Mouse (Mus musculus) kidney, embryonic 16.5 days (tissue): ENCODE results near the gene Clock. TPM values are rescaled to one million over a fixed set of nuclear protein-coding genes. Genes with fewer than 3 reads are reported as not detected.
A peak's percentile ranks its signal among the peaks of the same experiment; 100 is the strongest.

Source experiments
- ATAC-seq: fragments of 200-750 bp; cut with Nextera tagmentation; 2 replicates; pipeline ENCODE4 v1.8.0; 2017; ENCODE audit warnings: moderate TSS enrichment; ENCODE audit not compliant: low FRiP score, low TSS enrichment
- H3K27ac ChIP-seq: fragments of 300-500 bp; sonication (generic); 2 replicates; pipeline ENCODE4 v1.5.1; 2014; ENCODE audit warnings: low read length
- H3K27me3 ChIP-seq: fragments of 300-500 bp; sonication (generic); 2 replicates; pipeline ENCODE4 v1.6.1; 2014; ENCODE audit warnings: low read length, control low read depth, mixed read lengths; ENCODE audit not compliant: insufficient read depth
- H3K36me3 ChIP-seq: fragments of 300-500 bp; sonication (generic); 2 replicates; pipeline ENCODE4 v1.6.1; 2014; ENCODE audit warnings: low read length, control low read depth, mixed read lengths; ENCODE audit not compliant: insufficient read depth
- H3K4me1 ChIP-seq: fragments of 300-500 bp; sonication (generic); 2 replicates; pipeline ENCODE4 v1.6.1; 2014; ENCODE audit warnings: low read length, control low read depth, mixed read lengths; ENCODE audit not compliant: insufficient read depth
- H3K4me2 ChIP-seq: fragments of 300-500 bp; sonication (generic); replicated peaks from 2 replicates; pipeline ENCODE4 v1.6.1; 2014; ENCODE audit warnings: low read depth, low read length
- H3K4me3 ChIP-seq: fragments of 300-500 bp; sonication (generic); 2 replicates; pipeline ENCODE4 v1.5.1; 2014; ENCODE audit warnings: mild to moderate bottlenecking, low read length
- H3K9ac ChIP-seq: fragments of 300-500 bp; sonication (generic); replicated peaks from 2 replicates; pipeline ENCODE4 v1.6.1; 2014; ENCODE audit warnings: low read length
- H3K9me3 ChIP-seq: fragments of 300-500 bp; sonication (generic); 2 replicates; pipeline ENCODE4 v1.6.1; 2016; ENCODE audit warnings: low read length, control low read depth
- WGBS: fragments of 180-500 bp; shearing (Covaris S2); extraction: QIAGEN DNeasy Blood & Tissue Kit; methylation state at CpG from one replicate; pipeline ENCODE4 v1.1.7; 2014; 5-methylcytosine and 5-hydroxymethylcytosine counted together
- polyA plus RNA-seq: library from polyadenylated mRNA; unstranded; fragments of >200 nt; fragmentation: Nextera tagmentation; extraction: Ambion mirVana; gene quantifications from 2 replicates; pipeline ENCODE4 v1.2.1, GENCODE M21; 2015

Gene Clock
- 9.4 and 12.3 TPM in 2 replicates for polyA plus RNA-seq

DNA sequence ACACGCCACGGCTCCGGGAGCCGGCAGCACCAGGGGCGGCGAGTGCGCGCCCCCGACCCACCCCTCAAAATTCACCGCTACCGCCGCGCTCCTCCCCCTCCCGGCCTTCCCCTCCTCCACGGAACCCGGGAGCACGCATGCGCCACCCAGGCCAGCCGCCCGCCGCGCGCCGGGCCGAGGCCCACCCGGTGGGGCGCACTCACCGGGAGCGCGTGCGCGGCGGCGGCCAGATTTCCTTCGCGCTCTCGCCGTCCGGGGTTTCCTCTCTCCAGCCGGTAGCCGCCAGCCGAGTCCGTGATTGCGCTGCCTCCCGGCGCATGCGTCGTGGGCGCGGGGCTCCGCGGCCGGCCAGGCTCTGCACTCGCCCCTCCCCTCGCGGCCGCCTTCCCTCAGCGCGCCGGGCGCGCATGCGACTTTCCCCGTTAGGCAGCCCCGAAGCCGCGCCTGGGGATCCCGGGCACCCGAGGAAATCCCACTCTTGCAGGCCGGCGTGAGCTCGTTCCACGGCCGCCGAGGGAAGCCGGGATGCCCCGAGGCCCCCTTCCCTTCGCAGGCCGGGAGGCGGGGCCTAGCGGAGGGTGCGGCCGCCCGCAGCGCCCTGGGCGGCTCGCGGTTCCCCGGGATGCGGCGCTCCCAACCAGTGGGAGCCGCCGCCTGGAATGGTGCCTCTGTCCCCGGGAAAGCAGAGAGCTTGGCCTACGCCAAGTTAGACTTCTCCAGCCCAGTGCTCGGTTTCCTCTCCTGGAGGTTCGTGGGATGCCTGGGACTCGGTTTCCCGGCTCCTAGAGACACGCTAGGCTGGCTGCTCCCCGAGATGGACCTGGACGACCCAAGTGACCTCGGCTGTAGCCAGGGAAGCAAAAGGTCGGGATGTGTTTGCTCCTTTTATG lies at the start of gene Clock:
Gene Clock, minus strand, starts transcription at position 341 of the 890 bp plus-strand sequence.
- peaks cover 18% of the 10 kb centered on the region for H3K4me1 ChIP-seq
- H3K4me2 ChIP-seq, result peak within 1 kb of the TSS; percentile 95
- peak; percentile 87 for ATAC-seq
- H3K27me3 ChIP-seq, result no peaks in the 10 kb centered on the region
- WGBS, result 0% methylated on average over 68 of the region's 104 CpGs
- H3K36me3 ChIP-seq, result 0 out of 2 replicates have a peak, but pooled peaks cover 2% of the 10 kb centered on the region
- peak within 1 kb of the TSS; percentile 91 for H3K4me3 ChIP-seq
- peak within 1 kb of the TSS; percentile 94 for H3K9ac ChIP-seq
- H3K9me3 ChIP-seq, result no peaks in the 10 kb centered on the region; the same call in 1 of the 2 replicates
- peak within 1 kb of the TSS; percentile 96 for H3K27ac ChIP-seq

DNA sequence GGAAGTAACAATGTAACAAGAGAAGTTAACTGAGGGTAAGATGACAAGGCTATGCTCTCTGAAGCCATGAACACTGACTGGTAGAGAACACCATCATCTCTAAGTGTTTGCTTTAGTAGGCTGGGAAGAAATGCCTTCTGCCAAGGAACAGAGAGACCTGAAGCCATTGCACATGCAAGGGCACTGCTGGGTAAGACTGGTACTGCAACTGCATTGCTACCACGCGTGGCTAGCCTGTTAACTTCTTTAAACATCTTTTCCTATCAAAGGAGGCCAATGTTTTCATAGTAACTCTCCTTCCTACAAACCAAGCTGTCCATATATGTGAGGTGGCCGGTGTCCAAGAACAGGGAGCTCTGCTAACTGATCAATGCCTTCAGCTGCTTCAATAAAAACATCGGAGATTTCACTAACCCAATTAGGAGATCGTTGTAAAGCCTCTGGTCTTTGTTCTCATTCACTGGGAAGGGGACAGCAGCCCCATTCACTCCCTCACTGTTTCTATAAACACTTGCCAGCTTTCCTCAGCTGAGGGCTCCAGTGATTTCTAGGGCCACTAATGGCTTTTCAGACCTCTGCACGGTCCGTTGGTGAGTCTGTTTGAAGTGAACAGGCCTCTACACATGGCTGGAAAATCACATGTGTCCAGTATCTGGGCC lies 47.5 kb upstream of the Clock start:
- Histone ChIP-seq H3K27me3 (no peaks in the 10 kb centered on the region), H3K4me1 (no peaks in the 10 kb centered on the region), H3K9ac (no peak overlapping the region), H3K36me3 (no peaks in the 10 kb centered on the region), H3K4me2 (no peak overlapping the region), H3K9me3 (no peaks in the 10 kb centered on the region), H3K27ac (no peak overlapping the region), H3K4me3 (no peak overlapping the region)
- ATAC-seq, result no peak
- 27% methylated on average over 7 of the region's 7 CpGs for WGBS

DNA sequence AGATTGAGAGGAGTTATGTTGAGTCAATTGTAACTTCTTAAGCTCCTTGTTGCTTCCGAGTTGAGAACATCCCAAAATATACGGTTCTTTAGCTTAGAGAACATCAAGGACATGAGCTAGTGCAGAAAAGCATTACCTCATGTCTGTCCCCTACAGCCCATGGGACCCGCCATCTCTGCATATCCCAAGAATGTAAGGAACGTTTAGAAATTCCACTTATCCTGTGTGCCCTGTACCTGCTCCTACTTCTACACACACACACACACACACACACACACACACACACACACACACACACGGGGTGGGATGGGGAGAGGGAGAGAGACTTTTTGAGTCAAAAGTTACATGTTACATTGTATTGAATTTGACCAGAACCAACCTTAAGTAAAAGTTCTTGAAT lies 46.9 kb upstream of the Clock start:
- 74% methylated on average over 5 of the region's 5 CpGs for WGBS
- no peaks in the 10 kb centered on the region for H3K27me3 ChIP-seq
- no peaks in the 10 kb centered on the region for H3K9me3 ChIP-seq
- H3K9ac ChIP-seq, result no peak overlapping the region
- no peak overlapping the region for H3K4me3 ChIP-seq
- no peaks in the 10 kb centered on the region for H3K4me1 ChIP-seq
- no peaks in the 10 kb centered on the region for H3K36me3 ChIP-seq
- no peak for ATAC-seq
- no peak overlapping the region for H3K27ac ChIP-seq
- no peak overlapping the region for H3K4me2 ChIP-seq

DNA sequence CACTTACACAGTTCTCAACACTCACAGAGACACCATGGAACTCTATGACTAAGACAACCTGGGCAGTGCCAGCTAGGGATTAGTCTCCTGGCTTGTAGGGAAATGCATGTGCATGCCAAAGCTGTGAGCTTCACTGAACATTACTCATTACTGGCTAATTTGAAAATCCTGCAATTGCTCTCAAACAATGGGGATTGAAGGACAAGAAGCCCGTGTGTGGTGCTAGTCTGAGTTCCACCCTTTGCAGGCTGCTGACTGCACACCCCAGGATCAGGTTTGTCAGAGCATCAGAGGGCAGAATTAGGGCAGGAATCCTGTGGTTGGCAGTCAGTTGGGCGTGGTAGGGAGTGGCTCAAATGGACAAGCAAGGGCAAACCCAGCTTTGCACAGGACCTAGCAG lies 41.5 kb upstream of the Clock start:
- no peaks in the 10 kb centered on the region for H3K9me3 ChIP-seq
- H3K4me3 ChIP-seq, result no peak overlapping the region
- H3K9ac ChIP-seq, result no peak overlapping the region
- no peak for ATAC-seq
- no peak overlapping the region for H3K4me2 ChIP-seq
- H3K36me3 ChIP-seq, result no peaks in the 10 kb centered on the region
- H3K27me3 ChIP-seq, result no peaks in the 10 kb centered on the region
- no peaks in the 10 kb centered on the region for H3K4me1 ChIP-seq
- no peak overlapping the region for H3K27ac ChIP-seq
- 62% methylated on average over 2 of the region's 2 CpGs for WGBS

DNA sequence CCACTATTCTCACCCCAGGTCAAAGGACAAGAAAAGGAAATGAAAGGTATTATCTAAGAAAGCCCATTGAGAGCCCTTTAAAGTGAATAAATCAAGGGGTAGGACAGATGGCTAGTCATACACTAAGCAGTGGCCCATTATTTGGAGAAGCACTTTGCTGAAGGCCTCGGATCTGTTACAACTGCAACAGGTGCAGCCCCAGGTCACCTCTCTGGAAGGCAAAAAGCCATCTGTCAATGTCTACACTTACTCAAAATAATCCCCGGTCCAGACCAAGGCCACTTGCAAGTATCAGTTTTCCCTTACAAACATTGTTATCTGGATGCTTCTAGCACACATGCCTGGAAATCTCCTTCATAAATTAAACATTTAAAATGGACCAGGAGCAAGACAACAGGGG lies 36.3 kb upstream of the Clock start:
- no peaks in the 10 kb centered on the region for H3K9me3 ChIP-seq
- ATAC-seq, result no peak
- H3K27ac ChIP-seq, result no peak overlapping the region
- no peak overlapping the region for H3K4me3 ChIP-seq
- no peaks in the 10 kb centered on the region for H3K4me1 ChIP-seq
- no peak overlapping the region for H3K4me2 ChIP-seq
- H3K9ac ChIP-seq, result no peak overlapping the region
- H3K27me3 ChIP-seq, result no peaks in the 10 kb centered on the region
- H3K36me3 ChIP-seq, result no peaks in the 10 kb centered on the region
- WGBS, result 34% methylated on average over 2 of the region's 2 CpGs

DNA sequence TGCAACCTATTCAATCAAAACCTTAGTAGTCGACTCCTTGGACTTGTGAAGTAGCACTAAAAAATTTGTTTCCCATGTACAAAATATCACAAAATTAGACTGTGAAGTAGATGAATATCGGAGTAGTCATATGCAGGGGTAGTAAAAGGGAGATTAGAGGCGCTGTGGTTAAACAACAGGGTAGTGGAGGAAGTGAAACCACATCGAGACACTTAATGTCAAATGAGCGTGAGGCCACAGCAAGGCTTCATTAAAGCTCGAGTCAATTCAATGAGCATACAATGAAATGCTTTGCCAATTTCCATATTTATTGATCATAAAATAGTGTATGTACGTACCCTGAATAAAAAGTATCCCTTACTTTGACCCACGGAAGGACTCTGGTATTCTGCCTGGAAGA lies 32.5 kb upstream of the Clock start:
- H3K4me3 ChIP-seq, result no peak overlapping the region
- no peak for ATAC-seq
- H3K27ac ChIP-seq, result no peak overlapping the region
- no peaks in the 10 kb centered on the region for H3K9me3 ChIP-seq
- no peaks in the 10 kb centered on the region for H3K36me3 ChIP-seq
- H3K4me1 ChIP-seq, result no peaks in the 10 kb centered on the region
- H3K4me2 ChIP-seq, result no peak overlapping the region
- 86% methylated on average over 8 of the region's 8 CpGs for WGBS
- no peaks in the 10 kb centered on the region for H3K27me3 ChIP-seq
- no peak overlapping the region for H3K9ac ChIP-seq

DNA sequence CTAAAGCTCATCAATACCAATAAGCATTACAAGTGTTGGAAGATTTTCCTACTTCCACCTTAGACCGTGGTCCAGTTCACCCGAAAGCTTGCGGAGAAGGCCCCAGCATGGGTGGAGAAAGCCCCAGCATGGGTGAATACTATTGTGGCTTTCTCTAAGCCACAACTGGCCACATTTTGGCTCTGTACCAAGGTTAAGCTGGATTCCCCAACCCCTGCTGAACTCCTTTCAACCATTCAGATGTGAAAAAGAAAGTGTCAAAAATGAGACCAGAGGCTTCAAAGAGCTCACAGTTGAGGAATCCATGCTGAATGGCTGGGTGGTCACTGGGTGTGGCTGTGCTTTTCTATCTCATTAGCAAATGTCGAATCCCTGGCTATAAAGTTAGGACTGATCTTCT lies 29.2 kb upstream of the Clock start:
- Histone ChIP-seq H3K4me2 (no peak overlapping the region), H3K27me3 (no peaks in the 10 kb centered on the region), H3K4me1 (no peaks in the 10 kb centered on the region), H3K36me3 (no peaks in the 10 kb centered on the region), H3K9ac (no peak overlapping the region), H3K4me3 (no peak overlapping the region), H3K9me3 (no peaks in the 10 kb centered on the region), H3K27ac (no peak overlapping the region)
- ATAC-seq, result no peak
- 87% methylated on average over 4 of the region's 4 CpGs for WGBS

DNA sequence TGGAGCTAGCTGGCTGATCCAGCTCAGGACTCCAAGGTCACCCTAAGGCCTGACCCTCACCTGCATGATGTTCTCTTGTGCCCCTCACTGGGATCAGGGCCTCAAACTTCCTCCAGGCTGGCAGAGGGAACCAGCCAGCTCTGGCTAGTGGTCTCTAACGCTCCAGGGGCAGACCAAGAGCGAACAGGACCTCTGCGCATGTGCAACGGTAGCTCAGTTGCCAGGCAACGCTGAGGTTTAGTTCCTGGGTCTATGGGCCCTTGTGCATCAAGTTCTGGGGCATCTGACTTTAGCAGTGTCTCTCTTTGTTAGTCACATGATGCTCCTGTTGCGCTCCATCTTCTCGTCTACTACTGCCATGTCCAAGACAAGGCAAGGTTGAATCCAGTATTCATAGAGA lies 26.4 kb upstream of the Clock start, which contains the start of gene Pdcl2:
Gene Pdcl2, minus strand, starts transcription at position 204 of the 400 bp plus-strand sequence.
- Histone ChIP-seq H3K9me3 (no peaks in the 10 kb centered on the region), H3K36me3 (no peaks in the 10 kb centered on the region), H3K4me2 (no peak within 1 kb of the TSS), H3K27ac (no peak within 1 kb of the TSS), H3K9ac (no peak within 1 kb of the TSS), H3K4me3 (no peak within 1 kb of the TSS), H3K27me3 (no peaks in the 10 kb centered on the region), H3K4me1 (no peaks in the 10 kb centered on the region)
- ATAC-seq, result no peak
- 92% methylated on average over 7 of the region's 7 CpGs for WGBS

DNA sequence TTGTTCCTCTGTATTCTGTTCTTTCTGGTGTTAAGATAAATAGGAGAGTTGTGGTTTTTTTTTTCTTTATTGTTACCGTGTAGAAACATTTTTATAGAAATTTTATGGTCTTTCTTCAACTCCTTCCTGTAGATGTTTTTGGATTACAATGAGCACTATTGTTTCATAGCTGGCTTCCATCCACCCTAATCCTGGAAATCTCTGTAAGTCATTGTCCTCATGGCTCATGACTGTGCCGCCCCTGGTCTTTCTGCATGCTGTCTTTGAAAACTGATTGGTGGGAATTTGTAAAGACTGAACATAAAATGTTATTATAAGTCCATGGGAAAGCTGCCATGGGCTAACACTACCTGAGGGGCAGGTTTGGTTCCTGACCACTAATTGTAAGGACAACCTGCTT lies 22.7 kb upstream of the Clock start:
- Histone ChIP-seq H3K27ac (no peak overlapping the region), H3K4me3 (no peak overlapping the region), H3K4me1 (no peaks in the 10 kb centered on the region), H3K36me3 (no peaks in the 10 kb centered on the region), H3K4me2 (no peak overlapping the region), H3K27me3 (no peaks in the 10 kb centered on the region), H3K9me3 (no peaks in the 10 kb centered on the region), H3K9ac (no peak overlapping the region)
- no peak for ATAC-seq
- WGBS, result 73% methylated on average over 2 of the region's 2 CpGs

DNA sequence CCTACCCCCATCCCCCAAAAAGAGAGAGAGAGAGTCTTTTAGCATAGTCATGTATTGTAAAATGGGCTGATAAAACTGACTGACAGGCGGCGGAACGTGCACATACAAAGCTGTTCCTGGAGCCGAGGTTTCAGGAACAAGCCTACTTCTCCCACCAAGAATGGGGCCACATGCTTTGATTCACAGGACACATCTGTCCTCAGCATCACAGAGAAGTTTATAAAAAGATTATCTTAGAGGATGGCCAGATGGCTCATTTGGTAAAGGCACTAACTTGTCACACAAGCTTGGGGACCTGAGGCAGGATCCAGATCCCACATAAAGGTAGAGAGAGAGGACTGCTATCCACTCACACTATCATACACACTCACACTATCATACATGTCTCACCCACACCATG lies 20.5 kb upstream of the Clock start:
- H3K4me3 ChIP-seq, result no peak overlapping the region
- no peak overlapping the region for H3K9ac ChIP-seq
- H3K27ac ChIP-seq, result no peak overlapping the region
- no peaks in the 10 kb centered on the region for H3K9me3 ChIP-seq
- ATAC-seq, result no peak
- no peaks in the 10 kb centered on the region for H3K36me3 ChIP-seq
- H3K27me3 ChIP-seq, result no peaks in the 10 kb centered on the region
- no peak overlapping the region for H3K4me2 ChIP-seq
- no peaks in the 10 kb centered on the region for H3K4me1 ChIP-seq
- WGBS, result 90% methylated on average over 4 of the region's 4 CpGs
